Mouse (Mus musculus) mesoderm, embryonic 11.5 days (tissue): ENCODE results near the gene Alkal2.

Source experiments
- DNase-seq: peaks from one replicate; pipeline ENCODE4 v3.0.0-alpha.2; 2012; ENCODE audit warnings: low read depth, low spot score

Gene Alkal2

GRCm38 (mm10) chr12:30922401-30922800 is 38.3 kb downstream of the Alkal2 start:
- no peak for DNase-seq

- no peak for DNase-seq
Observed at GRCm38 (mm10) chr12:30928182-30928581, 44.1 kb downstream of the Alkal2 start.

GRCm38 (mm10) chr12:30933299-30933698 is 49.2 kb downstream of the Alkal2 start:
- no peak for DNase-seq

GRCm38 (mm10) chr12:30936899-30937298 is 52.8 kb downstream of the Alkal2 start:
- DNase-seq = no peak
